Mouse (Mus musculus): ENCODE data around the gene Cacybp. TPM values are rescaled to one million over a fixed set of nuclear protein-coding genes. Genes with fewer than 3 reads are reported as not detected.
A peak's percentile ranks its signal among the peaks of the same experiment; 100 is the strongest.

Gene Cacybp
- polyA plus RNA-seq (2015; fragmentation: Nextera tagmentation; extraction: Ambion mirVana) = 276 and 284 TPM in 2 replicates

- H3K36me3 ChIP-seq = no peaks in the 10 kb centered on the region
- peak within 1 kb of the TSS; percentile 76 for H3K4me2 ChIP-seq (replicated peaks)
- H3K27me3 ChIP-seq = no peaks in the 10 kb centered on the region
- peak; percentile 99 for ATAC-seq
- H3K9ac ChIP-seq (replicated peaks) = peak within 1 kb of the TSS; percentile 97
- peak within 1 kb of the TSS; percentile 85 for H3K4me3 ChIP-seq (replicated peaks)
- WGBS = 1% methylated on average over 76 of the region's 76 CpGs
- H3K27ac ChIP-seq = peak within 1 kb of the TSS; percentile 99
- peaks cover 35% of the 10 kb centered on the region for H3K4me1 ChIP-seq (replicated peaks)
- no peaks in the 10 kb centered on the region for H3K9me3 ChIP-seq
Observed at GRCm38 (mm10) chr1:160212703-160213669, at the start of gene Cacybp. Gene Cacybp, minus strand, starts transcription at chr1:160212875.

- no peak for ATAC-seq
- 85% methylated on average over 4 of the region's 4 CpGs for WGBS
- H3K9ac ChIP-seq (replicated peaks) = no peak overlapping the region
Observed at GRCm38 (mm10) chr1:160262415-160262814, 49.7 kb upstream of the Cacybp start.

GRCm38 (mm10) chr1:160261849-160262248, 49.2 kb upstream of the Cacybp start:
- H3K4me1 ChIP-seq (replicated peaks) = peaks cover 13% of the 10 kb centered on the region
- H3K4me2 ChIP-seq (replicated peaks) = no peak overlapping the region
- 84% methylated on average over 2 of the region's 2 CpGs for WGBS
- no peaks in the 10 kb centered on the region for H3K27me3 ChIP-seq
- H3K4me3 ChIP-seq (replicated peaks) = no peak overlapping the region
- no peak for ATAC-seq
- H3K27ac ChIP-seq = no peak overlapping the region
- no peak overlapping the region for H3K9ac ChIP-seq (replicated peaks)
- no peaks in the 10 kb centered on the region for H3K36me3 ChIP-seq
- no peaks in the 10 kb centered on the region for H3K9me3 ChIP-seq

More at GRCm38 (mm10) chr1:160262415-160262814, 49.7 kb upstream of the Cacybp start:
- H3K4me3 ChIP-seq (replicated peaks) = no peak overlapping the region
- H3K9me3 ChIP-seq = no peaks in the 10 kb centered on the region
- H3K27ac ChIP-seq = no peak overlapping the region
- peaks cover 13% of the 10 kb centered on the region for H3K4me1 ChIP-seq (replicated peaks)
- no peaks in the 10 kb centered on the region for H3K36me3 ChIP-seq
- no peak overlapping the region for H3K4me2 ChIP-seq (replicated peaks)
- no peaks in the 10 kb centered on the region for H3K27me3 ChIP-seq

GRCm38 (mm10) chr1:160260605-160261004, 47.9 kb upstream of the Cacybp start:
- H3K27ac ChIP-seq = peak overlapping the region; percentile 47; the same call in 1 of the 2 replicates
- H3K4me2 ChIP-seq (replicated peaks) = no peak overlapping the region
- no peak overlapping the region for H3K4me3 ChIP-seq (replicated peaks)
- 89% methylated on average over 4 of the region's 4 CpGs for WGBS
- H3K9me3 ChIP-seq = no peaks in the 10 kb centered on the region
- no peak overlapping the region for H3K9ac ChIP-seq (replicated peaks)
- no peak for ATAC-seq
- H3K4me1 ChIP-seq (replicated peaks) = peaks cover 13% of the 10 kb centered on the region
- H3K36me3 ChIP-seq = peaks cover 4% of the 10 kb centered on the region; the same call in 1 of the 2 replicates
- H3K27me3 ChIP-seq = no peaks in the 10 kb centered on the region

- Histone ChIP-seq H3K9me3 (no peaks in the 10 kb centered on the region), H3K27ac (no peak overlapping the region), H3K27me3 (no peaks in the 10 kb centered on the region), H3K4me3 (replicated peaks) (no peak overlapping the region), H3K4me2 (replicated peaks) (no peak overlapping the region), H3K4me1 (replicated peaks) (peaks cover 13% of the 10 kb centered on the region), H3K9ac (replicated peaks) (no peak overlapping the region), H3K36me3 (peaks cover 4% of the 10 kb centered on the region; the same call in 1 of the 2 replicates)
- 49% methylated on average over 7 of the region's 7 CpGs for WGBS
- ATAC-seq = peak; percentile 86
Observed at GRCm38 (mm10) chr1:160259884-160260283, 47.2 kb upstream of the Cacybp start.

GRCm38 (mm10) chr1:160253108-160253507, 40.4 kb upstream of the Cacybp start:
- Histone ChIP-seq H3K27me3 (no peaks in the 10 kb centered on the region), H3K9me3 (no peaks in the 10 kb centered on the region), H3K4me1 (replicated peaks) (no peaks in the 10 kb centered on the region), H3K4me3 (replicated peaks) (no peak overlapping the region), H3K36me3 (peaks cover 4% of the 10 kb centered on the region; the same call in 1 of the 2 replicates), H3K27ac (no peak overlapping the region), H3K4me2 (replicated peaks) (no peak overlapping the region), H3K9ac (replicated peaks) (no peak overlapping the region)
- 88% methylated on average over 2 of the region's 2 CpGs for WGBS
- no peak for ATAC-seq

- no peaks in the 10 kb centered on the region for H3K4me1 ChIP-seq (replicated peaks)
Observed at GRCm38 (mm10) chr1:160251388-160252007, 38.8 kb upstream of the Cacybp start.

GRCm38 (mm10) chr1:160250782-160251181, 38.1 kb upstream of the Cacybp start:
- Histone ChIP-seq H3K4me3 (replicated peaks) (no peak overlapping the region), H3K36me3 (peaks cover 2% of the 10 kb centered on the region; the same call in 1 of the 2 replicates), H3K9ac (replicated peaks) (no peak overlapping the region), H3K27ac (no peak overlapping the region), H3K9me3 (no peaks in the 10 kb centered on the region), H3K4me1 (replicated peaks) (no peaks in the 10 kb centered on the region), H3K4me2 (replicated peaks) (no peak overlapping the region), H3K27me3 (no peaks in the 10 kb centered on the region)
- no peak for ATAC-seq
- WGBS = 86% methylated on average over 4 of the region's 4 CpGs

More at GRCm38 (mm10) chr1:160251388-160252007, 38.8 kb upstream of the Cacybp start:
- no peak overlapping the region for H3K4me3 ChIP-seq (replicated peaks)
- H3K27ac ChIP-seq = no peak overlapping the region
- H3K4me2 ChIP-seq (replicated peaks) = no peak overlapping the region
- H3K27me3 ChIP-seq = no peaks in the 10 kb centered on the region
- ATAC-seq = no peak
- 90% methylated on average over 5 of the region's 5 CpGs for WGBS
- H3K9me3 ChIP-seq = no peaks in the 10 kb centered on the region
- no peak overlapping the region for H3K9ac ChIP-seq (replicated peaks)
- H3K36me3 ChIP-seq = peaks cover 4% of the 10 kb centered on the region; the same call in 1 of the 2 replicates

GRCm38 (mm10) chr1:160249786-160250185, 37.1 kb upstream of the Cacybp start:
- Histone ChIP-seq H3K36me3 (no peaks in the 10 kb centered on the region), H3K9ac (replicated peaks) (no peak overlapping the region), H3K9me3 (no peaks in the 10 kb centered on the region), H3K27ac (no peak overlapping the region), H3K4me2 (replicated peaks) (no peak overlapping the region), H3K4me3 (replicated peaks) (no peak overlapping the region), H3K4me1 (replicated peaks) (no peaks in the 10 kb centered on the region), H3K27me3 (no peaks in the 10 kb centered on the region)
- no peak for ATAC-seq
- 87% methylated on average over 3 of the region's 3 CpGs for WGBS

- Histone ChIP-seq H3K36me3 (no peaks in the 10 kb centered on the region), H3K27ac (no peak overlapping the region), H3K9ac (replicated peaks) (no peak overlapping the region), H3K4me3 (replicated peaks) (no peak overlapping the region), H3K9me3 (no peaks in the 10 kb centered on the region), H3K4me2 (replicated peaks) (no peak overlapping the region), H3K4me1 (replicated peaks) (no peaks in the 10 kb centered on the region), H3K27me3 (no peaks in the 10 kb centered on the region)
- 88% methylated on average over 9 of the region's 9 CpGs for WGBS
- ATAC-seq = no peak
Observed at GRCm38 (mm10) chr1:160247473-160247872, 34.8 kb upstream of the Cacybp start.

GRCm38 (mm10) chr1:160246844-160247243, 34.2 kb upstream of the Cacybp start:
- no peaks in the 10 kb centered on the region for H3K27me3 ChIP-seq
- no peak overlapping the region for H3K4me2 ChIP-seq (replicated peaks)
- no peak overlapping the region for H3K27ac ChIP-seq
- no peak for ATAC-seq
- no peaks in the 10 kb centered on the region for H3K4me1 ChIP-seq (replicated peaks)
- no peak overlapping the region for H3K9ac ChIP-seq (replicated peaks)
- H3K9me3 ChIP-seq = no peaks in the 10 kb centered on the region
- WGBS = 81% methylated on average over 4 of the region's 4 CpGs
- no peak overlapping the region for H3K4me3 ChIP-seq (replicated peaks)
- no peaks in the 10 kb centered on the region for H3K36me3 ChIP-seq

- H3K36me3 ChIP-seq = no peaks in the 10 kb centered on the region
- H3K4me1 ChIP-seq (replicated peaks) = no peaks in the 10 kb centered on the region
- WGBS = 84% methylated on average over 2 of the region's 2 CpGs
- H3K4me3 ChIP-seq (replicated peaks) = no peak overlapping the region
- no peaks in the 10 kb centered on the region for H3K27me3 ChIP-seq
- no peak overlapping the region for H3K27ac ChIP-seq
- no peaks in the 10 kb centered on the region for H3K9me3 ChIP-seq
- H3K4me2 ChIP-seq (replicated peaks) = no peak overlapping the region
- no peak overlapping the region for H3K9ac ChIP-seq (replicated peaks)
- ATAC-seq = no peak
Observed at GRCm38 (mm10) chr1:160245954-160246353, 33.3 kb upstream of the Cacybp start.

All from midbrain, embryonic 13.5 days (tissue).